ENCODE assay signal across 23 mouse cellular contexts in the genomic region with DNA sequence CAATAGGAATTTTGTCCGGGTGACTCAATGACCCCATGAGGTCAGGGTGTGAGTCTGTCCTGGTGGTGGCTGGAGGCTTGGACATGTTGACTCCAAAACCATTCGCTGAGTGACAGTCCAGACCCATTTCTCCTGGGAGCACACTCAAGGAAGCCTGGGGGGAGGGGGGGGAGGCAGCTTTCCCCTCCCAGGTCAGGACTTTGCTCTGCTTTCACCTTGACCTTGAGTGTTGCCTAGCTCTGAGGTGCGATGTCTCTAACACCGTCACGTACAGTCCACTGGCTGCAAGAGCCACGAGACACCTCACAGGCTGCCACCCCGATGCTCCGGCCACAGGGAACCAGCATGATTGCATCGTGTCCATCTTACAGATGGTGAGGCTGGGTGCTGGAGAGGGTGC.
DNase-seq lines count a peak whose midpoint lies in the region; ATAC-seq and TF ChIP-seq lines count a peak whose summit lies in the region.
"Had no signal": no experiment of that assay in that cellular context is flagged by ENCODE, and none has a peak within 500 bp of the region (broad histone marks: within the 10 kb centered on the region; RNA-seq: fewer than 3 reads in every experiment).

No protein-coding gene starts in this region.

- H3K27me3 ChIP-seq in megakaryocyte, embryonic 14.5 days (replicated peaks): no peaks in the 10 kb centered on the region
- H3K27me3 ChIP-seq: CH12.LX; forebrain, embryonic 12.5 days had no signal

- in situ Hi-C loops in ES-E14 (cut with MboI; ENCODE audit: low sequenced_read_pairs in 2 of 2, unreplicated experiment in 2 of 2): no loop called here

- peaks cover 92% of the 10 kb centered on the region for H3K9me3 ChIP-seq in megakaryocyte, embryonic 14.5 days
- H3K9me3 ChIP-seq in ES-E14 (ENCODE audit: control insufficient read depth, insufficient read depth, low read depth, low read length): no peaks in the 10 kb centered on the region
- H3K9me3 ChIP-seq: embryonic facial prominence, embryonic 10.5 days; embryonic facial prominence, embryonic 12.5 days; forebrain, embryonic 12.5 days had no signal

- peak overlapping the region; percentile 79; the same call in 1 of the 2 replicates for H3K27ac ChIP-seq in ES-E14 (ENCODE audit: insufficient read depth, low read depth, low read length, poor library complexity, severe bottlenecking)
- H3K27ac ChIP-seq: embryonic facial prominence, embryonic 10.5 days; embryonic facial prominence, embryonic 12.5 days; forebrain, embryonic 10.5 days; forebrain, embryonic 12.5 days had no signal

- peak overlapping the region; percentile 57 for H3K4me3 ChIP-seq in megakaryocyte, embryonic 14.5 days (replicated peaks)
- peak overlapping the region in 1 of 2 experiments; percentile 6; a peak in 1 of 4 replicates for H3K4me3 ChIP-seq in ES-E14 (ENCODE audit: insufficient read depth in 1 of 2, low read depth in 1 of 2, low read length in 2 of 2, poor library complexity in 1 of 2, severe bottlenecking in 1 of 2)
- H3K4me3 ChIP-seq: embryonic facial prominence, embryonic 10.5 days; embryonic facial prominence, embryonic 12.5 days; forebrain, embryonic 10.5 days; forebrain, embryonic 12.5 days had no signal

- DNase-seq in ES-E14 (ENCODE audit: low read depth, low spot score) (no peak), ZHBTc4 (ENCODE audit: low read depth, low spot score) (peak; percentile 25)
- DNase-seq in spleen, postnatal 14 days (ENCODE audit: low spot score in 2 of 2): no peak
- DNase-seq: adrenal gland, adult 2 months; adrenal gland, postnatal 10 days; adrenal gland, postnatal 25 days; B cell, adult 2 months; cerebellum, adult 11 months; cerebellum, adult 18-20 months; cerebellum, adult 8-10 months; cerebellum, adult 9-11 months; cerebellum, postnatal 25 days had no signal

- H3K36me3 ChIP-seq in megakaryocyte, embryonic 14.5 days (replicated peaks; ENCODE audit: low read length): no peaks in the 10 kb centered on the region
- H3K36me3 ChIP-seq in ES-E14 (ENCODE audit: control insufficient read depth, insufficient read depth, low read length, poor library complexity, severe bottlenecking): no peaks in the 10 kb centered on the region
- H3K36me3 ChIP-seq: embryonic facial prominence, embryonic 10.5 days; embryonic facial prominence, embryonic 12.5 days; forebrain, embryonic 10.5 days; forebrain, embryonic 12.5 days had no signal

- peak overlapping the region; percentile 32; the same call in 1 of the 2 replicates for H3K9ac ChIP-seq in ES-E14 (ENCODE audit: insufficient read depth, low read depth, low read length, poor library complexity, severe bottlenecking)
- H3K9ac ChIP-seq: embryonic facial prominence, embryonic 12.5 days; forebrain, embryonic 12.5 days had no signal

- ATAC-seq in megakaryocyte, adult 5-6 weeks (ENCODE audit: poor library complexity, severe bottlenecking): no peak
- ATAC-seq in monocyte, adult 5-6 weeks (replicated peaks; ENCODE audit: insufficient number of reproducible peaks, low FRiP score, low TSS enrichment, poor library complexity, severe bottlenecking): no peak
- ATAC-seq: CD4-positive, CD25-positive, alpha-beta regulatory T cell, adult 4 months; forebrain, embryonic 14.5 days; forebrain, embryonic 16.5 days had no signal

- H3K4me1 ChIP-seq in megakaryocyte, embryonic 14.5 days: no peaks in the 10 kb centered on the region
- peaks cover 3 to 38% of the 10 kb centered on the region in 2 experiments; a peak in 3 of 4 replicates for H3K4me1 ChIP-seq in ES-E14 (ENCODE audit: control insufficient read depth in 2 of 2, insufficient read depth in 2 of 2, low read length in 2 of 2, poor library complexity in 1 of 2)
- H3K4me1 ChIP-seq: embryonic facial prominence, embryonic 10.5 days; embryonic facial prominence, embryonic 12.5 days; forebrain, embryonic 10.5 days; forebrain, embryonic 12.5 days had no signal

TF ChIP-seq in ES-E14, 5 proteins besides CTCF, POLR2A, EP300 and RAD21:
- TF ChIP-seq MAFK (IDR thresholded peaks at IDR 0.05; ENCODE audit: insufficient read depth, low read depth, low read length): no peak
- no peak for TF ChIP-seq ZNF384 (IDR thresholded peaks at IDR 0.05; ENCODE audit: low read depth, low read length)
- TF ChIP-seq ZC3H11A (IDR thresholded peaks at IDR 0.05; ENCODE audit: borderline replicate concordance, low read depth, low read length): no peak
- TF ChIP-seq HCFC1 (IDR thresholded peaks at IDR 0.05; ENCODE audit: borderline replicate concordance, insufficient read depth, low read length): no peak
- no peak for TF ChIP-seq CHD2 (IDR thresholded peaks at IDR 0.05; ENCODE audit: low read depth, low read length)
